Mouse (Mus musculus) kidney, adult 8-10 months (tissue): ENCODE results near the gene Fbxo10.
A peak's percentile ranks its signal among the peaks of the same experiment; 100 is the strongest.
"Not testable (repeated sequence)": the region's sequence is repeated elsewhere in the genome, so short reads cannot be mapped to it uniquely, and the experiment has no call there.

Experiments
- DNase-seq, 2 experiments: peaks; one replicate each; pipeline ENCODE4 v3.0.0; 2022

The Fbxo10 gene

DNA sequence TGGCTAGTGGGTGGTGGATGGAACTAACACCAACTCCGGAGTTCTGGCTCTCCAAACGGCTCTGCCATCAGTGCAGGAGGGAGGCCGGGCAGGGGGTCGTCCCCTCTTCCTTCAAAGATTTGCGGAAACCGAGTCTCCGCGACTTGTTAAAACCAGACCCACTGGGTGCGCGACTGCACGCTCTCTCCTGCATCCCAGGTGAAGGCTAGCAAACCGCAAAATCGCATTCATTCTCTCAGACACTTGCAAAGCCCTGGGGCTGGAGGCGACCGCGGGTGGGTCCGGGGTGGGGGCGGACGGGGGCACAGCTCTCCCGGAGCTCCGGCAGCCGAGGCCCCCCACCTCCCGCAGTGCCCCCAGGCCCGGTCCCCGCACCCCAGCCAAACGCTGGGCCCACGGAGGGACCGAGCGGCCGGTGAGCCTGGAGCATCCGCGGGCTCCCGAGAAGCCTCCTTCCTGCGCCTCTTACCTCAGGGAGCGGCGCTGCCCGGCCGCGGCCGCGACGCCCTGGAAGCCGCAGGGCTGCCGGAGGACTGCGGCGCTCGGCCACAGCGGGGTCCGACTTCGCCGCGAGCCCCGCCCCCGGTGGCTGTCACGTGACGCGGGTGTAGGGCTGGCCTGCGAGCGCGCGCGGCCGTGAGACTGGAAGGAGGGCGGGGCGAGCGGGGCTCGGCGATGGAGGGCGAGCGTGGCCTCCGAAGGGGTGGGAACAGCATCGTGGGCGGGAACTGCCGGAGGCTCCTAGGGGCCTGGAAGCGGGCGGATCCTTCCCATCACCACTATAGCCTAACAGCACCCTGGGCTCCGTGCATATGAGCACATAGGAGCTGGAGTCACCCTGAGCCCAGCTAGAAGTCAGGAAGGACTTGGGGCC is at the start of gene Fbxo10:
TSS of gene Fbxo10 (minus strand) at position 584 of the 874 bp plus-strand sequence.
- peak; percentile 90 for DNase-seq

DNA sequence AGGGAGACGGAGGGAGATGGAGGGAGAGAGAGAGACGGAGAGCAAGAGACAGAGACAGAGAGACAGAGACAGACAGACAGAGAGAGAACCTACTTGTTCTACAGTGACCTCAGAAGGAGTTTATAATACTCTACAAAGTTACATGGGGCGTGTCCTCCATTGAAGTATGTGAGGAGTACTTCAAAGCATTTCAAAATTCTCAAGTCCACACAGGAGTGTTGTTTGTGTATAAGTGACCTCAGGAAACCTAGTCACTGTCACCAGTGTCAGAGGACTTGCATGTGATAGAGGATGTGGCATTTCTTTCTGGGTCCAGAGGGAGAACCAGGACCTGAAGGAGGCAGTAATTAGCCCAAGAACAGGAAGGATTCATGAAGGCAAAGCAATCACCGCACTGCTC is 46.6 kb upstream of the Fbxo10 start:
- DNase-seq: no peak

DNA sequence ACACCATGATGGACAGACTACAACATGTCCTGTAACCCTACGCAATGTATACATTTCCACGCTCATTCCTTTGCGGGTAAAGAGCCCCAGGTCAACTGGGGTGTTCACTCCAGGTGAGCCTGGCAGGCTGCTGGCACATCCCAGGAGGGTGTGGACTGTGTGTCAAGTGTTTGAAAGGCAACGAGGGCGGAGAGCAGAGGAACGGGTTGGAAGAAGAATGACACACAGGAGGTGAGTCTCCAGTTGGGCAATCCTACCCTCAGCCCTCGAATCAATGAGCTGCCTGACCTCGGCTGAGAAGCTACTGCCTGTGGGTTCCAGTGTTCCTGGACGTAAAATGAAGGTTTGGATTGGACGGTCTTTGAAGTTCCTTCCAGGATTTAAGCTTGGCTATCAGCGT is 36.9 kb upstream of the Fbxo10 start:
- DNase-seq: no peak

- no peak for DNase-seq
Measured at GRCm38 (mm10) chr4:45108456-45109110, 24.2 kb upstream of the Fbxo10 start.

GRCm38 (mm10) chr4:45107601-45108277 is 23.3 kb upstream of the Fbxo10 start, which contains the start of gene Tomm5:
Tomm5 (minus strand) TSS chr4:45108114.
- peak; percentile 93 to 95 for DNase-seq

GRCm38 (mm10) chr4:45107066-45107465 is 22.7 kb upstream of the Fbxo10 start:
- DNase-seq: peak; percentile 21 to 32

DNA sequence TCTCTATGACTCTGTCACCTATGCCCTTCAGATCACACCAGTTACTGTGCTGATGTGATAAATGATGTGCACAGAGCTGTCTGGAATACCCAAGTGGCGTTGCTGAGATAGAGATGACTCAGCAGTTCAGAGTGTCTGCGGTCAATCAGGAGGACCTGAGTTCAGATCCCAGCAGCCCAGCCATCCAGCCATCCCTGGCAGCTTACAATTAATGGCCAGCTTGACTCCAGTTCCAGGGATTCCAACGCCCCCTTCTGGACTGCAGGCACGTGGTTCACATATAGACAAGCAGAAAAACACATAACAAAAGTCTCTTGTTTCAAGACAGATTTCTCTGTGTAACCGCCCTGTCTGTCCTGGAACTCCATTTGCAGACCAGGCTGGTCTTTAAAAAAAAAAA is 22.0 kb upstream of the Fbxo10 start:
- DNase-seq: no peak

- DNase-seq: peak; percentile 55 to 73
Measured at GRCm38 (mm10) chr4:45097198-45097872, 12.9 kb upstream of the Fbxo10 start.

DNA sequence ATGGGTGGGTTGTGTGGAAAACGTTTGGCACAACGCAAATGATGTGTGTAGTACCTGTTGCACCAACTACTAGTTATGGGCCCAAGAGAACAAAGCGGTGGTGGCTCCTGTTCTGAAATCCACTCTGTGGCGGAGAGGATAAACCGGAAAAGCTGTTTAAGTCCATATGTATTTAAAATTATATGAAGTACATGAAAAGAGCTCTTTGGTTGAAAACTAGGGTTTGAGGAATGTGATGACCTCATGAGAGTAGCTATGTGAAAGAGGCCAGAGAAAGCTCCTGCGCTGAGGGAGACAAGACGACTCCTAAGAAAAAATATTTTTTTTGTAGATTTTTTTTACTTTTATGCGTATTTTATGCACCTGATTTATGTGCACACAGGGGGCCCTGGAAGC is 489 bp upstream of the Fbxo10 start:
- no peak for DNase-seq

GRCm38 (mm10) chr4:45083487-45083886 is 917 bp downstream of the Fbxo10 start:
- no peak for DNase-seq

GRCm38 (mm10) chr4:45082951-45083350 is 1.5 kb downstream of the Fbxo10 start:
- no peak for DNase-seq

DNA sequence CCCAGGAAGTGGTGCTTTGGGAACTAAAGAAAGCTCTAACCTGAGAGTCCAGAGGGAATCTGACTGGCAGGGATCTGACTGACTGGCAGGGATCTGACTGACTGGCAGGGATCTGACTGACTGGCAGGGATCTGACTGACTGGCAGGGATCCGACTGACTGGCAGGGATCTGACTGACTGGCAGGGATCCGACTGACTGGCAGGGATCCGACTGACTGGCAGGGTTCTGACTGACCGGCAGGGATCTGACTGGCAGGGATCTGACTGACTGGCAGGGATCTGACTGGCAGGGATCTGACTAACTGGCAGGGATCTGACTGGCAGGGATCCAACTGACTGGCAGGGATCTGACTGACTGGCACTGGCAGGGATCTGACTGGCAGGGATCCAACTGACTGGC is 3.4 kb downstream of the Fbxo10 start:
- DNase-seq: not testable (repeated sequence)

DNA sequence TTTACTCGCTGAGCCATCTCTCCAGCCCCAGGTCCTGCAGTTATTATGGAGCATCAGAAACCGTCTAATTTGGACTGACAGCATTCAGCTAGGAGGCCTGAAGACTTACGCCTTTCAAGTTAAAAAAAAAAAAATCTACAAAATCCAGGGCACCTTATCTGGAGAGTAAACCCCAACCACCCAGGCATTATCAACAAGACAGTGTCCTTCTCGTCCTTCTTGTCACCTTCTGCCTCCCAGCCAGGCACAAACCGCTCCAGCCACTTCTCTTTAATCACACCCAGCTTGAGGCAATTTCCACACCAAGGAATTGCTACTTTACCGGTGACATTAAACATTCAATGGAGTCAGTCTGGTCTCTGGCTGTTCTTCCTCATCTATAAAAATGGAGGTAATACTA is 10.9 kb downstream of the Fbxo10 start:
- no peak for DNase-seq

DNA sequence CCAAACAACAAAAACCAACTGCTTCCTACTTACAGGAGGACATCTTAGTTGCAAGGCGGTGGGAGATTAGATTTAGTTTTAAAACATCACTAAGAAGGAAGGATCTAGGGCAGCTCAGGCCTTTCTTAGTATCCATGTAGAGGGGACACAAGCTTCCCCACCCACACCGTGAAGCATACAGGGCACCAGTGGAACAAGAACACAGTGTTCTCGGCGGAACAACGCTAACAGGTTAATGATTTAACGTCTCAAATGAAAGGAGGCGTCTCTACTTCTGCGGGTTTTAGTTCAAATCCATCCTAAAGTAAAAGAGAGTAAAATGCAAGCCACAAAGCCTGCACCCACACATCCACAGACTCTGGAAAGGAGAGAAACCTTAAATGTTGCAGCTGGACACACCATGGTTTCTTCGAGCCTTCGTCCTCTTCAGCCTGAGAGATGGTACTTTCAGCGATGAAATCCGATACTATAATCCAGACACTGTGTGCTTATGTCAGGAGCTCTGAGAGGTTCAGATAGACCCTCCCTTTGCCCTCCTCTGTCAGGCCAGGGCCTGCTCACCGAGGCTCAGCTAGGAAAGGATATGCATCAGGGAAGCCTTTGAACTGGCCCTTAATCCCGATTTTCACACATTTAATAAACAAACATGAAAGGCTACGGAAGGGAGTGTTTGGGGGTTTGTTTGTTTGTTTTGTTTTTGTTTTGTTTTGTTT is 12.0 kb downstream of the Fbxo10 start:
- DNase-seq: peak in 1 of 2 experiments; percentile 55

DNA sequence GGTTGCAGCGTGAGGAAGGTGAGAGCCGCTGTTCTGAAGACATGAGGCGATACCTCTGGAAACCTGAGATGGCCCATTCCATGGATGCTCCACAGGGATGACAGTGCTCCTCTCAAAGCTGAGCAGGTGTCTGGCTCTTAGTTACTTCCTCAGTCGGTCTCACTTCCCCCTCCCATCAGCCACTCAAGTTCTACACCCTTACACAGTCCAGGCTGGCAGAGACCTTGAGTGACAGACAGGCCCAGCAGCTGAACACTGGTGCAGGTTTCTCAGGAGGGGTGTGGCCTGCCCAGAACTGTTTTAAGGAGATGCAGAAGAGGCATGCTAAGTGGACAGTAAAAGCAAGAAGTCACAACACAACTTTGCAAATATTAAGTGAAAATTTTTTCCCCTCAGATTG is 16.7 kb downstream of the Fbxo10 start:
- DNase-seq: no peak

DNA sequence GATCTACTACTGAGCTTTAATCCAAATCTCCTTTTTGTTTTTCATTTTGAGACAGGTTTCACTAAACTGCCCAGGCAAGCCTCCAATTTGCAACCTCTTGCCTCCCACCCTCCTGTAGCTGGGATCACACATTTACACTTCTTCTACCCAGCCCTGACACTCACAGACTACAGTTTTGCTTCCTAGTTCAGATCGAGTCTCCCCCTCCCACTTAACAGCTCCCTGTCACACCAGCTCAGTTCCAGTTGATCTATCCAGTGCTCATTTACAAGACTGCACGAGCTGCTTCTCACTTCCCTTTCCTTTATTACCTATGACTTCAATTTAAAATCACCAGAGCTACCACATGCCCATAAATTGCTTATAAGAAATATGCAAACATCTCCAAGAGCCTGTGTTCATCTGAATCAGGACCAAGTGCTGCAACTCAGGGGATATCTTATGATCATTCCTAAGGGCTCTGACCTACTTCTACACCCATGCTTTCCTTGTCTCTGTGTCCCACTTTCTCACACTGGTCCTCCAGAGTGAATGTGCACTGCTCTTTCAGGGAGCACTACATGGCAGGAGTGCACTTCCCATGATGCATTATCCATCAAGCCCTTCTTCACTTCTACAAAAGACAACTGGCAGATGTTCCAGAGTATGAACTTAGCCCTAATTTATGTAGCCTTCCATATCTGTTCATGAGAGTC is 18.2 kb downstream of the Fbxo10 start:
- DNase-seq: no peak

DNA sequence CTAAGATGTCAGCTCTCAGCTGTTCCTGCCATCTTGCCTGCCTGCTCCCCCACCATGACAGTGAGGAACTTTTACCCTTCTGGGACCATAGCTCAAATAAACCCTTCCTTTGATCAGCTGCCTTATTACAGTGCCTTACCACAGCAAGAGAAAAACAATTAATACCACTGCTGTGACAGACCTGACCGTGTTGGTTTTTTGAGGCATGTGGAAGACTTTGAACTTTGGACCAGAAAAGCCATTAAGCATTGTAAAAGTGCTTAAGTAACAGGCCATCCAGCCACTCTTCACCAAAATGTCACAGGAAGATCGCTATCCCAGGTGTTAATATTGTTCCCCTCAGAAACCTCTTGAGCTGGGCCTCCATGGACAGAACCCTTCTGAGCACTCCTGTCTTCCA is 19.8 kb downstream of the Fbxo10 start:
- peak; percentile 26 to 44 for DNase-seq

DNA sequence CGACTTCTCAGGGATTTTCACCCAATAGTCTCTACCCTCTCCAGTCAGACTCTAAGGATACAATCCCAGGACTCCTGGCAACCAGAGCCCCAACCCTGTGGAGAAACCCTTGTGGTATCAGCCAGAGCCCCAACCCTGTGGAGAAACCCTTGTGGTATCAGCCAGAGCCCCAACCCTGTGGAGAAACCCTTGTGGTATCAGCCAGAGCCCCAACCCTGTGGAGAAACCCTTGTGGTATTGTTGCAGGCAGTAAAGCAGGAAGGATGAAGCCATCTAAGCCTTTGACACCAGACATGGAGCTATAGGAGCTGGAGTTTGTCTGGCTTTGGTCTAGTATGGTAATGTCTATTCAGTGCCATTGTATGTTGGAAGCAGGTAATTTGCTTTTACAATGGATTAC is 20.6 kb downstream of the Fbxo10 start:
- DNase-seq: not testable (repeated sequence)

DNA sequence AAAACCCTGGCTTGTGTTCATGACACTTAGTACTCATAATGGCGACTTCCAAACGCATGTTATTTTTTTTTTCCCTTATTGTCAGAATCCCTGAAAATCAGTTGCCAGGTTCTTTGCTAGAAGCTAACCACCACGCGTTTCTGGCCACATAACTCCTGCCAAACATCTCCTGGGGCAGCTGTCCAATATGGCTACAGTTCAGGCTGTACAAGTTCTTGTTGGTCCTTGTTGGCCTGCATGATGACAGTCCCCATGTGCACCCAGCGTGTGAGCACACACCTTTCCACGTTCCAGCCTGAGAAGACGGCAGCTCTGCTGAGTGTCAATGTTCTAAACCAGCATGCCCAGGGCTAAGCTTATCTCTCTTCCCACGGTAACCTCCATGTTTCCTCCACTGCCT is 29.0 kb downstream of the Fbxo10 start:
- no peak for DNase-seq

DNA sequence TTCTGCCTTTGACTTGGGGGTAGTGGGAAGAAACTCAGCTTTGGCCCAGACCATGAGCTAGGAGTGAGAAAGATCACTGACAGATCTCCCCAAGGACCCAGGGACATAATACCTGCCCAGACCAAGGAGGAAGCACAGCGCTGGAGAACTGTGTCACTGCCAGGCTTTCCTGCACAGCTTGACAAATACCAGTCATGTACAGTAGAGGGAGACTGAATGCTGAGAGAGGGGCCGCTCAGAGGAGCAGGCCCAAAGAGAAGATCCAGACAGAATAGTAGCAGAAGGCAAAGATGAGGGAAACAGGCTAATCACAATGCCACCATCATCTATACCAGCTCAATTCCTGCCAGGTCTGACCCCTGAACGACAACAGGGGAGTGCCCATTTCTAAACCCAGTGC is 29.5 kb downstream of the Fbxo10 start:
- no peak for DNase-seq

GRCm38 (mm10) chr4:45047956-45048355 is 36.4 kb downstream of the Fbxo10 start:
- DNase-seq: no peak
